Mouse (Mus musculus) heart, adult 8-10 months (tissue): ENCODE measurements at regions not wholly inside any gene's neighbourhood (a gene's known extent, or its start where the extent isn't known, plus 50 kb on each side); places are given as distances from the start of the nearest gene placed in this dataset.
A peak's percentile ranks its signal among the peaks of the same experiment; 100 is the strongest.

Source experiments
- DNase-seq: peaks from one replicate; pipeline ENCODE4 v3.0.0; 2022; ENCODE audit warnings: low spot score

- no peak for DNase-seq
Measured at GRCm38 (mm10) chr6:52478624-52479023, 161.6 kb downstream of the Hibadh start.

GRCm38 (mm10) chr6:52479200-52479599 is 161.0 kb downstream of the Hibadh start:
- DNase-seq, result peak; percentile 55

GRCm38 (mm10) chr6:52481975-52482374 is 158.2 kb downstream of the Hibadh start:
- no peak for DNase-seq

DNA sequence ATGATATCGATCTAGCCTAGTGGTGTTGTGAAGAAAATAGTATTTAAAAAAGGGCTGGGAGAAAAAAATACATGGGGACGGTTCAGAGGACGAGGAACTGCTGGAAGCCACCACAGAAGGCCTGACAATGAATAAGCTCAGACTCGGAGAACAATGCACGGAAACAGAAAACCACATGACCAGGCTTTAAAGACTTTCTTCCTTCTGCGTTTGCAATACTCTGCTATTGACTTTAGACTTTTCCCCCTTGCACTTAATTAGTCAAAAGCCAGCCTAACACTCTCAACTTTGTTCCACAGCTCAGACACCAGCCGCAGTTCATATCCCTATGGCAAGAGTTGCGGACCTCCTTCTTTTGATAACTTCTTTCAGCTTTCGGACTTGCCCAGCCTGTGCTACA is 154.0 kb downstream of the Hibadh start:
- DNase-seq, result peak; percentile 61

GRCm38 (mm10) chr6:52486655-52487054 is 153.5 kb downstream of the Hibadh start:
- DNase-seq, result no peak

- no peak for DNase-seq
Measured at GRCm38 (mm10) chr6:52487861-52488260, 152.3 kb downstream of the Hibadh start.

DNA sequence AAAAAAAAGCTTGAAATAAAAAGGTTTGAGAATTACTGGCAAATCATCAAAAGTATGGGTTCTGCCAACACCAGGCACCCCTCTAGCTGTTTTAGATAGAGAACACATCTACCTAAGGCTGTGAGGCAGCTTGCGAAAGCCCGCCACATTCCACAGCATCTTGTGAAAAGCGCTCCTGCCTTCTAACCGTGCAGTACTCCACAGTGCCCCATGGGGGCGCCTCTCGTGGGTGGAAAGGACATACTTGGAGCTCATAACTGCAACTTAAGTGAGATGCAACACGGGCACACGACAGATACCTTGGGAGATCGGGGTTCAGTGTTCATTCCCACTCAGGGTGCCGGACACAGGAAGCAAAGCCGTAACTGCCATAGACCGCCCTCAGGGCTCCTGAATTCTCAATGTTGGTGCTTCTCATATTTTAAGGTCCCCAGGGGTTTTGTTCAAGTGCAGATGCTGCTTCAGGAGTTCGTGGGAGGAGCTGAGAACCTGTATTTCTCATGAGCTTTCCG is 149.9 kb downstream of the Hibadh start:
- no peak for DNase-seq

DNA sequence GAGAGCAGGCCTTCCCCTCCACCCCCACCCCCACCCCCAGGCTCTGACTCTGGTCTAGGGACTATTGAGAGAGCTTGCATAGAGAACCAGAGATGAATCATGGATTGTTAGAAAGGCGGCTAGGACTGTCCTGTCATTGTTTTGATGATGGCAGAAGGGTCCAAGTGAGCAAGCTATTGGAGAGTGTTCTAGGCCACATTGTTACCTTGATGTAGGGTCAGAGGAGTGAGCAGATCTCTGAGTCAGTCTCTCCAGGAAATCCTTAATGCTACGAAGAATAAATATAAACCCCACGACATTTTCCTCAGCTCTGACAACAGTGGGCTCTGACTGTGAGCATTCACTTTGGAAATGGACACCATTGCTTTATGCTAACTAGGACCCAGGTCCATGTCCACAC is 144.9 kb downstream of the Hibadh start:
- DNase-seq, result no peak

GRCm38 (mm10) chr6:52495855-52496254 is 144.3 kb downstream of the Hibadh start:
- no peak for DNase-seq
